In genomic region chr6:76496335-76496734, GRCm38 (mm10) we compare ENCODE assay signal across 2 mouse cellular contexts. TPM values are rescaled to one million over a fixed set of nuclear protein-coding genes. Genes with fewer than 3 reads are reported as not detected.
"Had no signal": no experiment of that assay in that cellular context is flagged by ENCODE, and none has a peak within 500 bp of the region (broad histone marks: within the 10 kb centered on the region; RNA-seq: fewer than 3 reads in every experiment).

No protein-coding gene starts in this region.

RNA-seq across cellular contexts. Expression of gene Gm9008, which starts 1.2 kb away (rescaled TPM):
- total RNA-seq: hematopoietic stem cell, adult 5-6 weeks; hindbrain, postnatal 0 days had no signal
